Mouse (Mus musculus): ENCODE measurements around the gene Klhl29. TPM values are rescaled to one million over a fixed set of nuclear protein-coding genes. Genes with fewer than 3 reads are reported as not detected.
"Not testable (repeated sequence)": the region's sequence is repeated elsewhere in the genome, so short reads cannot be mapped to it uniquely, and the experiment has no call there.

Klhl29 gene
- total RNA-seq, 2 experiments from 2014 or later, result not detected

DNA sequence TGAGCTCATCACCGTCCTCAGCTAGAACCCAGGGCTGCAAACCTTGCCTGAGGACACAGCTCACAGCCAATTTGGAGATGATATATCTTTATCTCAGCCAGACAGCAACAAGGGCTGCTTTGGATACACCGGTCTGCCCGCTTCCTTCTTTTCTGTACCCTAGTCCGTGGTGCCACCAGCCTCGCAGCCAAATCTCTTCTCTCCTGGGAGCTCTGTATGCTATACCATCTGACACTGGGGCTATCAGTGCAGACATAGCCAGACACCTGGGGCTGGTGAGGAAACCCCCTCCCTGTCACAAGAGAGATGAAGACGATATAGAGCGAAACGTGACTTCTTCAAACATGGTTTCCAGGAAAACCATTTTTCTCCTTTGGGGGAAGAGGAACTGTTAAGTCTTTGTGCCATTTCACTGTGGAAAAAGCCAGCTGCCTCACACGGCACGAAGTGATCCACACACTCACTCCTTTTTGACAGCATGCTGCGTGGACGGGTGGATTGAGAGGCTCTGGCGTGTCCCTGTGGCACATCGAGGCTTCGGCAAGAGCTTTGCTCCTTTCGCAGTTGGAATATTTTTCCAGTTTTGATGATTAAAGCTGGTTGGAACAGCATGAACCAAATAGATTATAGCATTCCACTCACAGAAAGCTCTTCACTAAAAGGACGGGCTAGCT is 11.4 kb downstream of the Klhl29 start:
- ATAC-seq (replicated peaks; ENCODE audit: low FRiP score, poor library complexity, severe bottlenecking), result no peak

DNA sequence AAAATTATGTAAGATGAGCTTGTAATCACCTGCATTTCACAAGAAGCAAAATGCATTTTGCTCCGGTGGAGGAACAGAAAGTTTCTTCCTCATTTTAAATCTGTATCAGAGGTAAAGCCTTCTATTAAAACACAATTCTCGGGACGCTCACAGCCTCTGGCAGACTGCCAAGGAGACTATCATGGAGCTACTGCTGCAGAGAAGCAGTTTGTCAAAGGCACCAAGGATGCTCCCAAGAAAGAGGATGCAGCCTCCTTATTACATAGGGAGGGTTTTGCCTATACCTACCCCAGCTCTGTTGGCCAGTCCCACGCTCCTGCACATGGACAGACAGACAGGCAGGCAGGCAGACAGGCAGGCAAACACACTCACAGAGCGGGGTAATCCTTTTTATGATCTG is 16.4 kb downstream of the Klhl29 start:
- ATAC-seq (replicated peaks; ENCODE audit: low FRiP score, poor library complexity, severe bottlenecking), result no peak

DNA sequence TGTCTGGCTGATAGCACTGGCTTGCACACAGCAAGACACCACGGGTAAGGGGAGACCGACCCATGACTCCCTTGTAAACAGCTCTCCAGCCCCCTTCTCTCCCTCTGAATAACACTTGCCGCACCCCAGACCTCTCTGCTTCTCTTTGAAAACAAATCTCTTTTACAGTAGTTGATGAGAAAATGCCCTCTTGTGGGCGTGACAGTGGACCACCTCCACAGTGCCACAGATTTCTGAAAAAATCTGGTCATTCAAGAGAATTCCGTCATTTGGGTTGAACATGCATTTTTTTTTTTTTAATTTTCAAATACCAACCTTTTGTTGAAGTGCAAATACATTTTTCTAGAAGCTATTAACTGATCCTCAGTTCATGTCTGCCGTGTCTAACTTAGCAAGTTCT is 17.0 kb downstream of the Klhl29 start:
- no peak for ATAC-seq (replicated peaks; ENCODE audit: low FRiP score, poor library complexity, severe bottlenecking)

DNA sequence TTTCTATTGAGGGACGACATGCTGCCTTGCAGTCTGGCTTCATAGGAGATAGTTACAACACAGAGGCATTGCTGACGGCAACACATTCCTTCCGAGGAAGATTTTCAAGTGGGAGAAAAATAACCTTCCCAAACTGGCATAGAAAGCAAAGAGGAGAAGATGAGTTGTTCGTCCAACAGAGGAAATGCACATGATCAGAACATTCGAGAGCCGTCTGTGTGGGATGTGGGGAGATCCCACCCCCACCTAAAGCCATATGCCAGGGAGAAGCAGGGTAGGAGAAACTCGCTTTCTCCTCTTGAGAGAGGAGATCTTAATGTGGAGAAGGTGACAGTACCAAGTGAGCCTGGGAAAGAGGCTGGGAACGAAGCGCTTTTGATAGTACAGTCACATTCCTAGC is 22.1 kb downstream of the Klhl29 start:
- no peak for ATAC-seq (replicated peaks; ENCODE audit: low FRiP score, poor library complexity, severe bottlenecking)

DNA sequence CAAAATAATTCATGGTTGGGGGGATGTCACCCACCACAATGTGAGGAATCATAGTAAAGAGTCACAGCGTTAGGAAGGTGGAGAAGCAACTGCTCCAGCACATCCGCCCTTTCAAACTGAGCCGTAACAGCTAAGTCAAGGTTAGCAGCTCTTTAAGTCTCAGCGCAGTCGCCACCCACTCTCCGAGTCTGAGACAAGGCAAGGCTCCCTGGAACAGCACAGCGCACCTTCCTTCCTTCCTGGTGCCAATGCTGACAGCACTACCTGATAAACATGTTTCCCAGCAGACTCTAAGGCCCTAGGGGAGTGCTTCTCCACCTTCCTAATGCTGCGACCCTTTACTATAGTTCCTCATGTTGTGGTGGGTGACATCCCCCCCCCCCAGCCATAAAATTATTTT is 22.7 kb downstream of the Klhl29 start:
- ATAC-seq (replicated peaks; ENCODE audit: low FRiP score, poor library complexity, severe bottlenecking), result no peak

DNA sequence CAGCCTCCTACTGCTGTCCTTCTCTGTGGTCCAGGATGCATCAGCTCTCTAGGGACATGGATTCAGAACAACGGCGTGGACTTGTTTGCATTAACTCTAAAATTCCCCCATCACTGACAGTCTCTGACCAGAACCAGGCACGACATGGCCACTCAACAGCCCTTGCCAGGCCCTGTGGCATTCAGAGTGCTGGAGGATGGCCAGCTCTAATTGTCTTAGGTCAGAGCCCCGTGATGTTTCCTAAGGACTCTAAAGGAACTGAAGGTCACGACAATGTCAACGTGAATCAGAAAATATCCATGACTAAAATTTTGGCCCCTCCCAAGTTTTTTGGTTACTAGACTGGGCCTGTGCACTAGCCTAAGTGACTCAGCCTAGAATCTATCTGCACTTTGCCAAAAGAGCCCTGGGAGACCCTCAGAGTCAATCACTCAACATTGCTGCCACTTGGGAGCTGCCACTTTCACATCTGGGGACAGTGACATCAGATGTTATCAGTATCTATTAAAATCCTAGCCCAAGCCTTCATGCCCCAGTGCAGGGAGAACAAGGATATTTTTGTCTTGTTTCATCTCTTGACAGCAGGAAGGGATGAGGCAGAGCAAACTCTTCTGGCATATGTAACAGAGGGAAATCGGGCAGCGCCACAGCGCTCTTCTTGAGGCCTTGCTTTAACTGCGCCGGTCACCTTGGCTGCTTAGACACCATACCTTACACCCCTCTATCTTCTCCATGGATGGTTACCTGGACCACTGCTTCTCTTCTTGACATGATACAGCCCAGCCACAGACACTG is 24.8 kb downstream of the Klhl29 start:
- no peak for ATAC-seq (replicated peaks; ENCODE audit: low FRiP score, poor library complexity, severe bottlenecking)

DNA sequence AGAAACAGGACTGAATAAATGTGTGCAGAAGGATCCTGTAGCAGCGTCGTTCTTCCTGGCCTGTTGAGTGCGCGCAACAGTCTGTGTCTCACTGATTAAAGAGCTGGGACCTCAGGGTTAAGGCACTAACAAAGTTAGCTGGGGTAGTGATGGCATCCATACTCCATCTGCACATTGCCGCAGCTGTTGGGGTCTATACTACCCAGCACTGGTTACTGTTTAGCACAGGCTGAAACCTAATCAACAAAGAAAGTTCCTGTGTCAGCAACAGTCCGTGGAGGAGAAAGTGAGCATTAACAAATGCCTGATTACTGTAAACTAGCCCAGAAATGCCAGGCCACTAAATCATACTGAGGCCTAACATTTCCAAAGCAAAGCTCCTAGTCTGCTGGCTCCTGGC is 30.4 kb downstream of the Klhl29 start:
- no peak for ATAC-seq (replicated peaks; ENCODE audit: low FRiP score, poor library complexity, severe bottlenecking)

DNA sequence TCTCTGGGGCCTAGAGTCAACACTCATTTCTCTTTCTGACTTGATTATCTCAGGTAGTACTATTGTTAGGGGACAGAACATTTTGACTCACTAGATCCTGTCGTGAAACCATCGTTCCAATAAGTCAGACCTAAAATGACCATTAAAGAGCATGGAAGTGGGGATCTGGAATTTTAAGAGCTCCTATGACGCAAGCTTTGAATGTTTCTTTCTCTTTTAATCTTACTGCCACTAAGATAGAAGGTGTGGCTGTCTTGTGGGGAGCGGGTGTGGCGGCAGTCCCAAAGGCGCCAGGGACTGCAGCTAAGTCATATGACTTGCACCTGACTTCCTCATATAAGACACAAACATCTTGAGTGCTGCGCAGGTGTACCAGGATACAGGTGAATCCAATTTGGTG is 31.0 kb downstream of the Klhl29 start:
- not testable (repeated sequence) for ATAC-seq (replicated peaks; ENCODE audit: low FRiP score, poor library complexity, severe bottlenecking)

DNA sequence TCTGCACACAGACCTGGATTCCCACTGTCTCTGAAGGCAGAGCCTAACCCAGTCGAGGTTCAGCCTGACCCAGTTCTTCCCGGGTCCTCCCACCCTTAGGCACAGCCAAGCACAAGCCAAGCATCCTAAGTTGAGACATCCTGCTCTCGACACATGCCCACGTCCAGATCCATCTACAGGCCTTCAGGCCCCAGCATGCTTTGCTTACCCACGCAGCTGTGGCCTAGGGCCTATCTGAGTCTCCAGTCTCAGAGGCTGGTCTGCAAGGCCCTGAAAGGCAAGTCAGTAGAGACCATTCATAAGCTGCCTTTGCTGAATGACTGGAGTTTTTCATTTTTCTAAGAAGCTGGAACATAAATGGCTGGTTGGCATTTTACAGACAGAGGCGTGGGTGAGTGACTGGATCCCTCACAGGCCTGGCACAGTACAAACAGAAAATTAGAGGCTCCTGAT is 35.3 kb downstream of the Klhl29 start:
- ATAC-seq (replicated peaks; ENCODE audit: low FRiP score, poor library complexity, severe bottlenecking), result no peak

DNA sequence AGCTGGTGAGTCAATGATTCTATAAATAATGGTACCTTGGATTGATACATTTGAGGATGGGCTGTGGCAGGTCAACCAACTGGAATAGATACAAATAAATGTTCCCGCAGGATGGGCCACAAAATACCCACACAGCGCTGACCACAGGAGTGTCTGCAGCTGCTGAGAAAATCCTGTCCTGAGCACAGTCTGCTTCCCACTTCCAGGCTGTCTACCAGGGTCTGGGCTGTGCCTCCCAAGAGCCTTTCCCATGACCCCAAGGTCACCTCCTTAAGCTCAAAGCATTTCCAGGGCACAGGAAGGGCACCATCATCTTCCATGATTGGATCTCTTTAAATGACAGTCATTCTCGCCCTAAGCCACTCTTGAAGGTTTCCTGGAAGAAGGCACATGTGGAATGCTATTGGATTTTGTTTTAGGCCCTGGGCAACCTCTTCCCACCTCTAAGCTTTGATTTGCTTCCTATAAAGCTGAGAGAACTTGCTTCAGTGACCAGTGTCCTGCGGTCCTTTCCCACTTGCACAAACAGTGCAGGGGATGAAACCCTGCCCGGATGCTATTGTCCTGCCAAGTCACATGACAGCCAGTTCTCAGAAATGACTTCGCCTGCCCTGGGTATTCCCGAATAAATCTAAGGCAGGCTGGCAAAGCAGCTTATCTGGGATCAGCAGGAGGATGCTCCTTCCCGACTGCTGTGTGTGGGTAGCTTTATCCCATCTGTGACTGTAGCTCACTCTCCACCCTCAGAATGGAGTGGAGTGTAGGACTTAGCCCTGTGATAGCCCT is 38.4 kb downstream of the Klhl29 start:
- ATAC-seq (replicated peaks; ENCODE audit: low FRiP score, poor library complexity, severe bottlenecking), result no peak

DNA sequence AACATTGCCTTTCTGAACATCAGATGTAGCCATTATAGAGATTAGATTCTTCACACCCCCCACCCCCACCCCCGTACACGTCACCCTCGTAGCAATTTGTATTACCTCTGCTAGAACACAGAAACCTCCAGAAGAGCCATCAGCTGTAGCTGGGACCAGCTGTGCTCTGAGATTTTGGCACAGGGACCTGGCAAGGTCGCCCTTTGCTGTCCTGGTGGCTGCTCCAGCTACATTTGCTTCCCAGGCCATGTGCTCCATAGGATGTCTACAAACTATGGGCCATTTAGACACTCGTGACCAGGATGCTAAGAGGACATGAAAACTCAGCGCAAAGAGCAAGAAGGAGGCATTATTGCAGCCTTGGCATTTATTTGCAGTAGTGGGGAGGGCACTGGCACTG is 39.2 kb downstream of the Klhl29 start:
- no peak for ATAC-seq (replicated peaks; ENCODE audit: low FRiP score, poor library complexity, severe bottlenecking)

DNA sequence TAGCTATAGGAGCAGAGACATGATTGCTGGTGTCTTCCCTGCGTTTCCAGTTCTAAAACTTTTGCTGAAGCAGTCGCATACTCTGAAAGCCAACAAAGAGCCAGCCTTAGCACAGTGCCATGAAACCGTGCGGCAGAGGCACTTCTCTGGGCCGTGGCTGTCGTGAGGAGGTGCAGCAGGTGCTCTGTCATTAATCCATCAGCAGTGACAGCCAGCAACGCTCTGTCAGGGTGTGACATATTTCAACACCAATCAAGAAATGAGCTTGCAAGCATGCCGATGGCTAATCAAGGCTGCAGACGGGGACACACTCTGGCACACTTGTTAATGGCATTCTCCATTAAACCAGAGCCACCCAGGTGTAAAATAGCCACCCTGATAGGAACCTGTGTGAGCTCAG is 40.5 kb downstream of the Klhl29 start:
- ATAC-seq (replicated peaks; ENCODE audit: low FRiP score, poor library complexity, severe bottlenecking), result no peak

DNA sequence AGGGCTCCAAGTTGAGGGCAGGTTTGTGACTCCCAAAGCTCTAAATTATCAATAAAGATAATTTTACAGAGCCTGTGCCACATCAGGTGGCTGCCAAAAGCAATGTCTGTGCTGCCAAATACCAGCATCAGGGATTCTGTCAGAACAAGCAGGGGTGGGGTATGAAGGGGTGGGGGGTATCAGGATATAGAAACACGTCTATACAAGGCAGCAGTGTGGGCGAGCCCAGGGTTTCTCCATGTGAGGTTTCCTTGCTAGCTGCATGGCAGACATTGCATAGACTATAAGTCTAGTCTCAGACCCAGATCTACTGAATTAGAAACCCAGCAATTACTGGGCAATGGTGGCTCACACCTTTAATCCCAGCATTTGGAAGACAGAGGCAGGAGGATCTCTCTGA is 41.3 kb downstream of the Klhl29 start:
- no peak for ATAC-seq (replicated peaks; ENCODE audit: low FRiP score, poor library complexity, severe bottlenecking)

DNA sequence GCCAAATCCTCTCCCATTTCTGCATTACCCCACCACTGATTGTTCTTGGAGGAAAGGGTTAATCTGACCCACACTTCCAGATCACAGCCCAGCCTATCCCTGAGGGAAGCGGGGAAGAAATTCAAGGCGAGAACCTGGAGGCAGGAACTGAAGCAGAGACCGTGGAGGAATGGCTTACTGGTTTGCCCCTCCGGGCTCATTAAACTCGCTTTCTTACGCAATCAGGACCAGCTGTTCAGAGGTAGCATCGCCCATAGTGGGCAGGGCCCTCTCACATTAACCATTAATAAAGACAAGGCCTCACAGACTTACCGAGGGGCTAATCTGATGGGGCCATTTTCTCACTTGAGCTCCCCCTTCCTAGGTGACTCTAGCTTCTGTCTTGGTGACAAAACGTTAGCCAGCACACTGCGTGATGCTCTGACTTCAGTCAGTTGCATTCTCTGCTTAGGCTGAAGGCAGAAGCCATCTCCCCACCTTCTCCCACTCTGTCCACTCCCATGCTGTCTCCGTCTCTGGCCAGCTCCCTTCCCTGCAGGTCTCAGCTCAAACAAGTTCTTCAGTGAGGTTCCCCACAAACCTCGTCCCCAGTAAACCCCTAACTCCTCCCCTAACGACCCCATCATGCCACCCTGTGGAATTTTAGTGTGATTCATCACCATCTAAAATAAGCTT is 43.5 kb downstream of the Klhl29 start:
- ATAC-seq (replicated peaks; ENCODE audit: low FRiP score, poor library complexity, severe bottlenecking), result no peak

DNA sequence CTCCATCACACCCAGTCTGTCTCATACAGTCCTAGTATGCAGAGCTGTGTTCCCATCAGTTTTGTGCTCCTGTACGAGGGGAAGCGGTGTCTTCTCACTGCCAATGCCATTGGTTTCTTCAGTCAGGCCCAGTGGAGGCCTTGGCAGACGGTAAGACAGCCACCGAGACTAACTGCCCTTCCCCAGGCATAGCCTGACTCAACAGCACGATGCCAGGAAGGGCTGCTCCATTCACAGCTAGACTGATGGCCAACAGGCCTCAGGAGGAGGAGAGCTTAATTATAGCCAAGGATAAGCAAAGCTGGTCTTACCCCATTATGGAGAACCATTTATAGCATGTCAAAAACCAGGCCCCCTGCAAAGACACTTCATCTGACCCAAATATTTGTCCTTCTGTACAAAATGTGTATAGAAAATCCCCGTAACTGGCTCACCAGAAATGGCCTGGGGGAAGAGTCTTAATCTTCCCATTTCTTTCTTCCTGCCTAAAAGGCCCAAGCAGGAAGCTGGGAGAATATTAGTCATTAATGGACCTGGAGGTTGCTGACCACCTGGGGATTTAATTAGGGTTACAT is 44.9 kb downstream of the Klhl29 start:
- no peak for ATAC-seq (replicated peaks; ENCODE audit: low FRiP score, poor library complexity, severe bottlenecking)

DNA sequence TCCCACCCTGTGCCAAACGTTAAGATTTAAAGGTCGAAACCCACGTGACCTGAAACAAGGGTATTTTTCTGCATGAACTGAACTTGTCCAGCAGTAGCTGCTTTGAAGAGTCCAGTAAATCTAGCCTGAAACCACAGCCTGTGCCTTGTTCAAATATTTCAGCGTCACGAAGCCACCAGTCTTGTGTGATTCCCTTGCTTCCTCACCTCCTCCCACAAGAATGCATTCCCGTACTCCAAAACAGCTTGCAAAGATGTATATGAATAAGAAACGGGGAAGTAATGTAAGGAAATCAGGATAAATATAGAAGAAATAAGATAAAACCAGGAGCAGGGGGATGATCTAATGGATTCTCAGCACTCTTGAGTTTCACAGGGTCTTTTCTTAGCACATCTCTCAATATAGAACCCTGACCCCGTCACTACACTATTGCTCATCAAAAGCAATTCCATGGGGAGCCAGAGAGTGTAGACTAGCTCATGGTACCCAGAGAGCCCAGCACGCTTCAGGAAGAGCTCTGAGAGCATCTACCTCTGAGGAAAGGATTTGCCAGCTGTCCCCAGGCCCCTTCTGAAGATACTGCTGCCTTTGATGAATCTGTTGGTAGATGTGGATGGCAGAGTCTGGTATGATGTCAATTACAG is 52.9 kb downstream of the Klhl29 start:
- ATAC-seq (replicated peaks; ENCODE audit: low FRiP score, poor library complexity, severe bottlenecking), result no peak

DNA sequence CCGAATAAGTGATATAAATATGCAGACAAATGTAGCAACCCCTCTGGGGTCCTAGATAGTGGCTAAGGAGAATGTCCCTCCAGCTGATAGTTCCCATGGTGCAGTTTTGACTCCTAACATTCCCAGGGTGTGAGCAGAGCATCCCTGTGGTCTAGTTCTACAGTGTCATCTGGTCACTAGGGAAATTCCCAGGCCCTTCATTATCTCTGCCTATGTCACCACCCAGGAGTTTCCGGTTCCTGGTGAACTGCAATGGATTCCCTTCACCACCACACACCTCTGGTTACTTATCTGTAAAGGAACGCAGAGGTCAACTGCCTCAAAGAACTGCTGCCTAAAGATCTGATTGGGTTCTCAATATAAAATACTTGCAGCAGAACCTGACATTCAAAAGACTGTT is 54.5 kb downstream of the Klhl29 start:
- no peak for ATAC-seq (replicated peaks; ENCODE audit: low FRiP score, poor library complexity, severe bottlenecking)

DNA sequence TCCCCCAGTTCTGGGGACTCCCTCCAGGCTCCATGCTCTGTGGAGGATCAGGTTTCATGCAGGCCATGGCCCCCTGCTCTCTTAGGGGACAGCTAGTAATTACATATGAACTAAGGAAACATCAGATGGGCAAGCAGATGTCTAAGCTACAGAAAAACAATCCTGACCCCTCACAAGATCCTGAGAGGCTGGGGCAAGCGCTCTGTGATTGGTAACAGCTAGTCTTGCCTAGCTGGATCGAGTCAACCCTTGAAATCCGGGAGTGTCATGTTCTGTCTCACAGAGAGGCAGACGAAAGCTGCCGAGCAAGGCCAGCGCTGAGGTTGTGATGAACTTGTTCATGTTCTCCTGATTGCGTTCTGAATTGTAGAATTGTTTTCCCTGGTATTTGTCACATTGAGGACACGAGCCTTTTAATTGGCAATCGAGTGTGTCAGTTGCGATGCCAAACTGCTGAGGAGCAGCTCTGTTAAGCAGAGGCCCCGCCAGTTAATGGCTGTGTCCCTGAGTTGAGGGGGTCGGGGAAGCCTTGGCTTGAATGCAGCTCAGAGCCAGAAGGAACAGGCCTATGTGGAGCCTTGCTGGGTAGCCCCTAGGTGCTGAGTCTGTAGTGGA is 56.0 kb downstream of the Klhl29 start:
- ATAC-seq (replicated peaks; ENCODE audit: low FRiP score, poor library complexity, severe bottlenecking), result no peak

DNA sequence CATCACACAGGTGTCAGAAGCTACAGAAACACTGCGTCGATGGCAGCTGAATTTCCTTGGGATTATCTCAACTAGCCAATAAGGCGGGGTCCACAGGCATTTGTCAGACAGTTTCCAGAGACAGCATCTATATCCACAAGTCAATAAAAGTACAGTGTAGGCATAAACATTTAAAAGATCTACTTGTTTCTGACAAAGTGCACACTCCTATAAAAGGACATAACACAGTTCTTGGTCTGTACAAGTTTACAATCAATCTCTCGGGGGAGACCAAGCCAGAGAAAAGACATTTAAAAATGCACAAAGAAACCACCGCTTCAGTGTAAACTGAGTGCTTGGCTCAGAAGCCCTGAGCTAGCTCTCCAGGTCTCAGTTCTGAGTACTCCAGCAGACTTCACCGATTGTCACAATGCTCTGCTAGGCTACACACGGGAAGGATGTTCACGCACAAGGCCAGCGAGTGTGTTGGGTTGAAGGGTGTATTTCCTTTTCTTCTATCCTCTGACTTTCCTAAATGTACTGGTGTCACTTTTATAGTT is 59.4 kb downstream of the Klhl29 start:
- ATAC-seq (replicated peaks; ENCODE audit: low FRiP score, poor library complexity, severe bottlenecking), result no peak

All from erythroid progenitor cell, adult 5-6 weeks (primary cell).